Mouse (Mus musculus) neural tube, embryonic 15.5 days (tissue): ENCODE measurements around the gene Antxr1. TPM values are rescaled to one million over a fixed set of nuclear protein-coding genes. Genes with fewer than 3 reads are reported as not detected.

Experiments
- ATAC-seq: fragments of 200-750 bp; cut with Nextera tagmentation; 2 replicates; pipeline ENCODE4 v1.8.0; 2017; ENCODE audit warnings: mild to moderate bottlenecking, moderate TSS enrichment, moderate library complexity; ENCODE audit not compliant: low FRiP score
- H3K27ac ChIP-seq: fragments of 300-500 bp; sonication (generic); replicated peaks from 2 replicates; pipeline ENCODE4 v1.5.1; 2015; ENCODE audit warnings: mild to moderate bottlenecking, inconsistent platforms
- H3K27me3 ChIP-seq: fragments of 300-500 bp; sonication (generic); replicated peaks from 2 replicates; pipeline ENCODE4 v1.6.1; 2015; ENCODE audit warnings: inconsistent platforms
- H3K36me3 ChIP-seq: fragments of 300-500 bp; sonication (generic); 2 replicates; pipeline ENCODE4 v1.6.1; 2015; ENCODE audit warnings: inconsistent platforms
- H3K4me1 ChIP-seq: fragments of 300-500 bp; sonication (generic); 2 replicates; pipeline ENCODE4 v1.6.1; 2015; ENCODE audit warnings: inconsistent platforms
- H3K4me2 ChIP-seq: fragments of 300-500 bp; sonication (generic); 2 replicates; pipeline ENCODE4 v1.6.1; 2015; ENCODE audit warnings: inconsistent platforms, mild to moderate bottlenecking, moderate library complexity
- H3K4me3 ChIP-seq: fragments of 300-500 bp; sonication (generic); replicated peaks from 2 replicates; pipeline ENCODE4 v1.5.1; 2015; ENCODE audit warnings: mild to moderate bottlenecking, inconsistent platforms
- H3K9ac ChIP-seq: fragments of 300-500 bp; sonication (generic); replicated peaks from 2 replicates; pipeline ENCODE4 v1.6.1; 2015; ENCODE audit warnings: mild to moderate bottlenecking, inconsistent platforms
- H3K9me3 ChIP-seq: fragments of 300-500 bp; sonication (generic); replicated peaks from 2 replicates; pipeline ENCODE4 v1.6.1; 2016; ENCODE audit warnings: inconsistent platforms
- WGBS: fragments of 180-500 bp; shearing (Covaris S2); methylation state at CpG from one replicate; pipeline ENCODE4 v1.1.7; 2015; ENCODE audit warnings: mixed read lengths; 5-methylcytosine and 5-hydroxymethylcytosine counted together
- polyA plus RNA-seq: library from polyadenylated mRNA; unstranded; fragments of >200 nt; fragmentation: Nextera tagmentation; extraction: Ambion mirVana; gene quantifications from 2 replicates; pipeline ENCODE4 v1.2.1, GENCODE M21; 2015

Antxr1 gene
- polyA plus RNA-seq, 1 experiment from 2014 or later: 6.7 TPM

DNA sequence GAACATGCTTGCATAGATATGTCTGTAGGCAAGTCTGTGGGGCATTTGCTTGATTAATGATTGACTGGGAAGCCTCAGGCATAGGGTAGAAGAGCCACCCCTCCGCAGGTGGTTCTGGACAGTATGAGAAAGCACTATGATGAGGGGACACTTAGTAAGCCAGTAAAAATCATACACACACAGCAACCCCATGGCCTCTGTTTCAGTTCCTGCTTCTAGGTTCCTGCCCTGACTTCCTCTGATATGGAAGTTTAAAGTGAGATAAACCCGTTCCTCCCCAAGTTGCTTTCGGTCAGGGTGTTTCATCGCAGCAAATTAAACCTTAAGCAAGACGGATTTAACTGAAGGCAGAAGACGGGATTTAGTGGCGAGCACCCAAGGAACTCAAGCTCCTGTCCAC is 205.0 kb downstream of the Antxr1 start:
- Histone ChIP-seq H3K27ac (no peak overlapping the region), H3K27me3 (no peaks in the 10 kb centered on the region), H3K4me2 (no peak overlapping the region), H3K9ac (no peak overlapping the region), H3K4me3 (no peak overlapping the region), H3K9me3 (no peaks in the 10 kb centered on the region), H3K4me1 (no peaks in the 10 kb centered on the region), H3K36me3 (no peaks in the 10 kb centered on the region)
- ATAC-seq: no peak
- WGBS: 96% methylated on average over 7 of the region's 7 CpGs

DNA sequence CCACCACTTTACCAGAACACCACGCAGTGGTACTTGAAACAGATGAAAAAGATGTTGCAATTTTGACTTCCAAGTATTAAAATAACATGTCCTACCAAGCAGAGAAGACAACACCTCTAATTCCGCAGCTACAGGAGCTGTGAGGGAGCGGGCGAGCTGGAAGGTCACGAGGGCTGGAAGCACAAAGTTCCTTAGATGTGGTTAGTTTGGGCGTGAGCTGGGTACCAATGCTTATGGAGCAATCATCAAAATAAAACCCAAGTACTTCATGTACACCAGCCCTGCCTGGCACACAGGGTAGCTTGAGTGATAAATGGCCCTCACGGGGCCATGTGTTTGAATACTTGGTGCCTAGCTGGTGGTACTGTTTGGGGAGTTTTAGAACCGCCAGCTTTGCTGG is 205.8 kb downstream of the Antxr1 start:
- WGBS: 89% methylated on average over 8 of the region's 8 CpGs
- Histone ChIP-seq H3K4me3 (no peak overlapping the region), H3K36me3 (no peaks in the 10 kb centered on the region), H3K27me3 (no peaks in the 10 kb centered on the region), H3K27ac (no peak overlapping the region), H3K9ac (no peak overlapping the region), H3K9me3 (no peaks in the 10 kb centered on the region), H3K4me1 (no peaks in the 10 kb centered on the region), H3K4me2 (no peak overlapping the region)
- ATAC-seq: no peak

DNA sequence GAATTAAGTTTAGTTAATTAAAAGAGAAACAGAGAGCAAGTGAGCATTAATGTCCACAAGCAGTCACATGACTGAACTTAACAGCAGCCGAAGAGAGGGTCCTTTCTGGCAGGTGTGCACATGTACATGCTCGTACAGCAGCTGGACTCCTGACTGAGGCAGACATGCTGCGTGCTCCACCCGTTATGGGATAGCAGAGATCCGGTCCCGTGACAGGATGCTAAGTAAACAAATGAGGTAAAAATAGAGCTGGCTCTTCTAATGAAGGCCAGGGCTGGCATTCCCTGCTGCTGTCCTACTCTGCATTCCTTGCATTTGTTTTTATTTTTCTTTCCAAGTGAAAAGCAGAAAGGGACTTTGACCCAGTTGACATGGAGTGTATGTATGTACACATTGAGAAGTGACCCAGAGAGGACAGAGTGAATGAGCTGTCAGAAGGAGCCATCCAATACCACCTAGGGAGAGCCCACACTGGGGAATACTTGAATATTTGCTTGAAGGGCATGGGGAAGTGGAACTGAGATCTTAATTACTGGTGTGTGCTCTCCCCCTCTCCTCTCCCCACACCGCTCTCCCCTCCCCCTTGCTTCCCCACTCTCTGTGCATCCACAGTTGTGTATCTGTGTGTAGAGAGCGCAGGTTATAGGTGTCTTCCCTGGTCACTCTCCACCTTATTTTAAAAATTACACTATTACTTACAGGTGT is 208.4 kb downstream of the Antxr1 start:
- no peaks in the 10 kb centered on the region for H3K4me1 ChIP-seq
- 75% methylated on average over 8 of the region's 8 CpGs for WGBS
- no peak overlapping the region for H3K9ac ChIP-seq
- H3K27ac ChIP-seq: no peak overlapping the region
- ATAC-seq: no peak
- no peak overlapping the region for H3K4me2 ChIP-seq
- H3K4me3 ChIP-seq: no peak overlapping the region
- no peaks in the 10 kb centered on the region for H3K27me3 ChIP-seq
- H3K36me3 ChIP-seq: no peaks in the 10 kb centered on the region
- H3K9me3 ChIP-seq: no peaks in the 10 kb centered on the region

DNA sequence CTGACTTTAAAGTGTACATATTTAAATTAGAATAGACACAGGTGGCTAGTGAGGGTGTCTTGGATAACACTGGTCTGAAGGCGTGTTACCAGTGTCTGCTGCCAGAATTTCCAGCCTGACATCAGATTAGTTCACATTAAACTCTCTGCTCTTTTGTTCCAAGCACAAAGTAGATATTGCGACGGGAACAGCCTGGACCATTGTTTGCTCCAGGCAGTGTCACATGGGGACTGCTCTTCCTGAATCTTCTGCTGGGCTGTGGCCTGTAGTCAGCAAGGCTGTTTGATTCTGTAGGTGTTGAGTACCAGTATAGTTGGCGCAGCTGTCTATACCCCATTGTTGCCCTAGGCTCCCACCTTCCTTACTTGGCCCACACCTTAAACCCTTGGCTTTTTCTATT is 211.6 kb downstream of the Antxr1 start:
- Histone ChIP-seq H3K4me1 (no peaks in the 10 kb centered on the region), H3K4me2 (no peak overlapping the region), H3K27me3 (no peaks in the 10 kb centered on the region), H3K9ac (no peak overlapping the region), H3K36me3 (no peaks in the 10 kb centered on the region), H3K4me3 (no peak overlapping the region), H3K27ac (no peak overlapping the region), H3K9me3 (no peaks in the 10 kb centered on the region)
- no peak for ATAC-seq
- 81% methylated on average over 4 of the region's 4 CpGs for WGBS

DNA sequence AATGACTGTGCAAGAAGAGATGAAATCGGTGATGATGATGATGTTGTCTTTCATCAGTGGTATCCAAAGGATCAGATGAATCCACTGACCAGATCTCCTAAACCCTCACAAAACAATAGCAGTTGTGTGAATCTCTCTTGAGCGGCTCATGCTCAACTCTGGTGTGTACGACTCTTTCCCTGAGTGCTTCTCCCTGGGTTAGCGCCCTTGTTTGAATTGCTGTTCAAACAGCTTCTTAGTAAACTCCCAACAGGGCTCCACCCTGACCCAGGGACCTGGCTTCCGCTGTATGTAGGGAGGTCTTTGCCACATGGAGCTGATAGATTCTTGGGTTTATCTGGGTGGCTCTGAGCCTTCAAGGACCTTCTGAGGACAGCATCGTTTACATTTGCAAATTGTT is 212.2 kb downstream of the Antxr1 start:
- Histone ChIP-seq H3K27me3 (no peaks in the 10 kb centered on the region), H3K36me3 (no peaks in the 10 kb centered on the region), H3K4me3 (no peak overlapping the region), H3K9me3 (no peaks in the 10 kb centered on the region), H3K9ac (no peak overlapping the region), H3K4me2 (no peak overlapping the region), H3K27ac (no peak overlapping the region), H3K4me1 (no peaks in the 10 kb centered on the region)
- ATAC-seq: no peak
- 92% methylated on average over 6 of the region's 6 CpGs for WGBS

DNA sequence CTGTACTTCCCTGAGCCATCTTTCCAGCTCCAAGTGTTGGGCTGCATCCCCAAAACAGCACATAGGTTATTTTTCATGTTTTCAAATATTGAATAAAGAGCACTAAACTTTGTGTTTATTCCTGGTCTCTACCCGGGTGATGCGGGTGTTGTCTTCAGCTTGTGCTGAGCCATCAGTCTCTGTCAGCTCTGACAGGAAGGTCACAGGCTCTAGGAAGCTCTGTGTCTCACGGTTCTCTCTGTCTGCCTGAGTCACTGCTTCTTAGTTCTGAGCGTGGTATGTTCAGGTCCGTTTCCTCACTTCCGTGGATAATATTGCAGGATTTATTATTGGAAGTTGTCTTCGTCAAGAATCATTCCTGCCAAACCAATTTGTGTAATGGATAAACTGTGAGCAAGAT is 213.7 kb downstream of the Antxr1 start:
- Histone ChIP-seq H3K27me3 (no peaks in the 10 kb centered on the region), H3K4me3 (no peak overlapping the region), H3K27ac (no peak overlapping the region), H3K4me2 (no peak overlapping the region), H3K9ac (no peak overlapping the region), H3K9me3 (no peaks in the 10 kb centered on the region), H3K4me1 (no peaks in the 10 kb centered on the region), H3K36me3 (no peaks in the 10 kb centered on the region)
- ATAC-seq: no peak
- WGBS: 85% methylated on average over 7 of the region's 7 CpGs

DNA sequence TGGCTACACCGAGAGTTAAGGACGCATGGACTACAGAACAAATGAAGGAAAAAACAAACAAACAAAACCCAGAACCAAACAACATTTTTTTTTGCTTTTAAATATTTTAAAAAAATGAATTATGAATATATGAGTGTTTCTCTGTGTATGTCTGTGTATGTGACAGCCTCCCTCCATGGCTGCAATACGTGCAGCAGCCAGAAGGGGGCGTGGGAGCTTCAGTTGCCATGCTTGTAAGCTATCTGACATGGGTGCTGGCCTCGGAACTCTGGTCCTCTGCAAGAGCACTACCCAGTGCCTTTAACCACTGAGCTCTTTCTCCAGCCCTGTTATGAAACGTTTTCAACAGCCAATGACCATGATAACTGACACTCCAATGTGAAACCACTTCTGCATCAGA is 215.0 kb downstream of the Antxr1 start:
- no peak overlapping the region for H3K27ac ChIP-seq
- no peaks in the 10 kb centered on the region for H3K4me1 ChIP-seq
- H3K27me3 ChIP-seq: no peaks in the 10 kb centered on the region
- H3K36me3 ChIP-seq: no peaks in the 10 kb centered on the region
- WGBS: 93% methylated on average over 6 of the region's 6 CpGs
- H3K9ac ChIP-seq: no peak overlapping the region
- no peak overlapping the region for H3K4me3 ChIP-seq
- ATAC-seq: no peak
- no peak overlapping the region for H3K4me2 ChIP-seq
- no peaks in the 10 kb centered on the region for H3K9me3 ChIP-seq

DNA sequence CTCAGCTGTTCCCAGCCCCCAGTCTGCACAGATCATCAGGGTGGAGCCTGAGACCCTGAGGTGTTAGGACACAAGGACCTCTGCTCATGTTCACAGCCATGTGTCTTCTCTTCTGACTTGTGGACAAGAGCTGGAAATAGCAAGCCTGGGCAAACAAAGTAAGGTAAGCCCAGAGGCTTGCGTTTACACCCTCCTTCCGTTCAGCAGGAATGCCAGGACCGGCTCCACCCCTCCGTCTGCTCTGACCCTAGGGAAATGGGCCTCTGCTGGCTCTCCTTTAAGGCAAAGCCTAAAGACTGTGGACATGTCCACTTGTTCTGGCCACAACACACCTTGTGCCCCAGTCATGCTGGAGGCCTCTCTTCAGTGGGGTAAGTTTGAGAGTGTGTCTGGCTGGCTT is 215.6 kb downstream of the Antxr1 start:
- Histone ChIP-seq H3K27me3 (no peaks in the 10 kb centered on the region), H3K9me3 (no peaks in the 10 kb centered on the region), H3K4me1 (no peaks in the 10 kb centered on the region), H3K4me2 (no peak overlapping the region), H3K27ac (no peak overlapping the region), H3K9ac (no peak overlapping the region), H3K4me3 (no peak overlapping the region), H3K36me3 (no peaks in the 10 kb centered on the region)
- ATAC-seq: no peak
- WGBS: 80% methylated on average over 4 of the region's 4 CpGs

DNA sequence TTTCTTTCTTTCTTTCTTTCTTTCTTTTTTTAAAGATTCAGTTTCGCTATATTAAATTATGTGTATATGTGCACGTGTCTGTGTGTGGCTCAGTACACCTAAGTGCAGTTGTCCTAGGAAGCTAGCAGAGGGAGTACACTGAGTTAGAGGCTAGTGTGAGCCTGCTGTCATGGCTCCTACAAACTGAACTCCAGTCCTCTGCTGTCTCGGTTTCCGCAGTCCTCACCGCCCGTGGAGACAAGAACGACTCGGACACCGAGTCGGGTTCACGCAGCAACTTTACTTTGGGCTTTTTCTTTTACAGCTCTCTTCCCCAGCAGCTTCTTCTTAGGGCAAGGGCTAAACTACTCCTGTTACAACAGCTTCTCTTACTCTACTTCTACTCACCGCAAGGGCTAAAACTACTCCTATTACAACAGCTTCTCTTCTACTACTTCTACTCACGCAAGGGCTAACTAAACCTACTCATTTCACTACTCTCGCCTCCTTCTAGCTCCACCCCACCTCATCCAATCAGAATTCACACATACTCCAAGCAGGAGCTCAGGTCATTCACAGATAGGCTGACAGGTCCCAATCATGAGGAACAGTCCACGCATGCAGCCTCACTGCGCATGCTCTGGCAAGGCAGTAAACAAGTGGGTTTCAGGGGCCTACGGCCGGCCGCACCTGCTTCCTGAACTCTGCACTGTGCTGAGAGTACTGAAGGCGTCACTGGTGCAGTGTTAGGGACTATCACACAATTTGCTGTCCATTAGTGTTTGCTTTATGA is 216.4 kb downstream of the Antxr1 start:
- Histone ChIP-seq H3K27me3 (no peaks in the 10 kb centered on the region), H3K9ac (no peak overlapping the region), H3K36me3 (no peaks in the 10 kb centered on the region), H3K9me3 (no peaks in the 10 kb centered on the region), H3K27ac (no peak overlapping the region), H3K4me2 (no peak overlapping the region), H3K4me3 (no peak overlapping the region), H3K4me1 (no peaks in the 10 kb centered on the region)
- WGBS: 86% methylated on average over 20 of the region's 20 CpGs
- no peak for ATAC-seq

DNA sequence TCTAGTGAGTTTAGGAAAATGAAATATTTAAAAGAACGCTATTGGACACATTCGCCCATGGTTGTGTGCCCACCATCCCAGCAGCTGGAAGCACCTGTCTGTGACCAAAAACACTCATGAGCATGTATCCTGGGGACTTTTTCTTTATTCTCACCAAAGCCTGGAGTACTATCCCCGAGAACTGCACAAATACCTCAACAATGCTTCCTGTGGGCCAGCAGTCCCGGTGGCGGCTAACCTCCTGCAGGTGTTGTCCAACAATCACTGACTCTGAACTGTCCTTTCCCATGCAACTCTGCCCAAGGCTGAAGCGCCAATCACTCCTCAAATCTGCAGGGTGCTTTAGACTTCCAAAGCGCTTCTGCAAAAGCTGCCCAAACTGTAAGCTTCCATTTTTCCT is 219.0 kb downstream of the Antxr1 start:
- peaks cover 4% of the 10 kb centered on the region; the same call in 1 of the 2 replicates for H3K4me1 ChIP-seq
- H3K9me3 ChIP-seq: no peaks in the 10 kb centered on the region
- no peak overlapping the region for H3K9ac ChIP-seq
- 89% methylated on average over 7 of the region's 7 CpGs for WGBS
- H3K4me2 ChIP-seq: no peak overlapping the region
- H3K36me3 ChIP-seq: no peaks in the 10 kb centered on the region
- ATAC-seq: no peak
- H3K27ac ChIP-seq: no peak overlapping the region
- no peak overlapping the region for H3K4me3 ChIP-seq
- H3K27me3 ChIP-seq: no peaks in the 10 kb centered on the region

DNA sequence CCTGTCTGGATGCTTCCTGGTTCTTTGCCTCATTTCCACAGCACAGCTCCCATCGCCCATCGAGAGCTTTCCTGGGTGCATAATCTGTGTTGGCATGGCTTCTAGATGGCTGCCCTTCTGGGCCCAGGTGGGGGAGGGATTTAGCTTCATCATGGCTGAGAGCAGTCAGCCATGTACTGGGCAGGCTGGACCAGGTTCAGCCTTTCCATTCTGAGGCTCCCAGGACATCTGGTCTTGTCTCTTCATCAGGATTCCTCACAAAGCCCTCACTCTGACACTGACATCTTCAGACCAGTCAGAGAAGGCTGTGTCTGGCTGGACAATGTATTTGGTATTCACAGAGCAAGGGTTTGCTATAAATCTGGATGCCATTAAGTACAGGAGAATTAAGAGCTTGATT is 219.6 kb downstream of the Antxr1 start:
- Histone ChIP-seq H3K27me3 (no peaks in the 10 kb centered on the region), H3K9ac (no peak overlapping the region), H3K4me3 (no peak overlapping the region), H3K4me1 (peaks cover 4% of the 10 kb centered on the region; the same call in 1 of the 2 replicates), H3K36me3 (no peaks in the 10 kb centered on the region), H3K4me2 (no peak overlapping the region), H3K9me3 (no peaks in the 10 kb centered on the region), H3K27ac (no peak overlapping the region)
- no peak for ATAC-seq
- WGBS: 81% methylated on average over 2 of the region's 2 CpGs

DNA sequence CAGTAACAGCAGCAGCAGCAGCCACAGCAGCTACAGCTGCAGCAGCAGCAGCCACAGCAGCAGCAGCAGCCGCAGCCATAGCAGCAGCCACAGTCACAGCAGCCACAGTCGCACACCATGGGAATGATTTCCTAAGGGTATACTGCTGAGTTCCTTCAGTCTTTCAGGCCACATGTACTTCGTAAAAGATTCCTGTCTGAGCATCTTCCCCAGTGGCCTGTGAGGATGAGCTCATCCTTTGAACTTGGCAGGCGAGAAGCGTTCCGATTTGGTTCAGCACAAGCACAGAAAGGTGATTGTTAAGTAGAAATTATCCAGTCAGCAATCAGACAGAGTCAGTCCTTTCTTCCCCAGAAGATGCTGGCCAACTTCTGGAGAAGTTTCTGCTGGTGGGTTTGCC is 223.5 kb downstream of the Antxr1 start:
- ATAC-seq: no peak
- Histone ChIP-seq H3K27ac (no peak overlapping the region; the same call in 1 of the 2 replicates), H3K4me1 (peaks cover 4% of the 10 kb centered on the region; the same call in 1 of the 2 replicates), H3K9ac (no peak overlapping the region), H3K27me3 (no peaks in the 10 kb centered on the region), H3K4me2 (no peak overlapping the region), H3K4me3 (no peak overlapping the region), H3K36me3 (no peaks in the 10 kb centered on the region), H3K9me3 (no peaks in the 10 kb centered on the region)
- 81% methylated on average over 6 of the region's 6 CpGs for WGBS
